Mouse (Mus musculus) intestine, postnatal 0 days (tissue): Measurements from ENCODE around the gene Ppp1r27. TPM values are rescaled to one million over a fixed set of nuclear protein-coding genes. Genes with fewer than 3 reads are reported as not detected.
A peak's percentile ranks its signal among the peaks of the same experiment; 100 is the strongest.

Experiments
- ATAC-seq: fragments of 200-750 bp; cut with Nextera tagmentation; 2 replicates; pipeline ENCODE4 v1.8.0; 2017; ENCODE audit warnings: mild to moderate bottlenecking, moderate TSS enrichment, moderate library complexity
- H3K27ac ChIP-seq: fragments of 300-500 bp; sonication (generic); 2 replicates; pipeline ENCODE4 v1.5.1; 2014; ENCODE audit warnings: mild to moderate bottlenecking, low read depth, low read length, moderate library complexity
- H3K27me3 ChIP-seq: fragments of 300-500 bp; sonication (generic); replicated peaks from 2 replicates; pipeline ENCODE4 v1.6.1; 2014; ENCODE audit warnings: low read length, mixed read lengths; ENCODE audit not compliant: control insufficient read depth, insufficient read depth
- H3K36me3 ChIP-seq: fragments of 300-500 bp; sonication (generic); 2 replicates; pipeline ENCODE4 v1.6.1; 2014; ENCODE audit warnings: mild to moderate bottlenecking, moderate library complexity; ENCODE audit not compliant: control insufficient read depth, insufficient read depth
- H3K4me1 ChIP-seq: fragments of 300-500 bp; sonication (generic); replicated peaks from 2 replicates; pipeline ENCODE4 v1.6.1; 2014; ENCODE audit warnings: antibody characterized with exemption, low read length, mixed read lengths; ENCODE audit not compliant: control insufficient read depth, insufficient read depth
- H3K4me2 ChIP-seq: fragments of 300-500 bp; sonication (generic); replicated peaks from 2 replicates; pipeline ENCODE4 v1.6.1; 2014; ENCODE audit warnings: low read depth, mild to moderate bottlenecking, moderate library complexity
- H3K4me3 ChIP-seq: fragments of 300-500 bp; sonication (generic); 2 replicates; pipeline ENCODE4 v1.5.1; 2014; ENCODE audit warnings: low read depth, low read length
- H3K9ac ChIP-seq: fragments of 300-500 bp; sonication (generic); 2 replicates; pipeline ENCODE4 v1.6.1; 2014; ENCODE audit warnings: mild to moderate bottlenecking, low read depth, low read length
- H3K9me3 ChIP-seq: fragments of 300-500 bp; sonication (generic); 2 replicates; pipeline ENCODE4 v1.6.1; 2016; ENCODE audit warnings: mixed run types; ENCODE audit not compliant: control insufficient read depth
- CTCF ChIP-seq: sonication (generic); IDR thresholded peaks from 2 replicates; pipeline ENCODE4 v1.5.1; 2016; ENCODE audit warnings: low read depth, mild to moderate bottlenecking, control low read depth, antibody characterized with exemption, moderate library complexity
- WGBS: fragments of 180-500 bp; shearing (Covaris S2); extraction: QIAGEN DNeasy Blood & Tissue Kit; methylation state at CpG from one replicate; pipeline ENCODE4 v1.1.7; 2014; 5-methylcytosine and 5-hydroxymethylcytosine counted together
- polyA plus RNA-seq: library from polyadenylated mRNA; unstranded; fragments of >200 nt; fragmentation: Nextera tagmentation; extraction: Ambion mirVana; gene quantifications from 2 replicates; pipeline ENCODE4 v1.2.1, GENCODE M21; 2015

Ppp1r27 gene
- polyA plus RNA-seq, 1 experiment from 2014 or later, result 1.4 TPM

DNA sequence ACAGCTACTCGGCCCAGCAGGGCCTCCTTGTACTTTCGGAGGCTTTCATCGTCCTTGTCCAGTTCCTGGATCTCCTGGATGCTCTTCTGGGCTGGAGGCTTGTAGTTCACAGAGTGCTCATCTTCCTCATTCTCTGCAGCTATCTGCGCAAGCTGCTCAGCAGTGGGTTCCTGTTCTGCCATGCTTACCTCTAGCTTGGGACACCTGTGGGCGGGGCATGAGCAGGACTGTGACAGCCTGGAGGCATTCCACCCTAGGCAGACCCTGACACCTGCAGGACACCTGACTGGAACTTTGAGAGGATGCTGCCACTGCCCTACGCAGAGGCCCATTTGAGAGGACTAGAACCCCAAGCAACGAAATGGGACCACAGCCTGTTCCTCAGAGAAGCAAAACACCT is 29.3 kb upstream of the Ppp1r27 start:
- H3K4me1 ChIP-seq, result peaks cover 22% of the 10 kb centered on the region; the same call in 1 of the 2 replicates
- WGBS, result 40% methylated on average over 7 of the region's 7 CpGs
- peak overlapping the region; percentile 85 for H3K4me3 ChIP-seq
- no peaks in the 10 kb centered on the region for H3K27me3 ChIP-seq
- no peak for TF ChIP-seq CTCF
- H3K9me3 ChIP-seq, result no peaks in the 10 kb centered on the region
- peaks cover 30% of the 10 kb centered on the region for H3K36me3 ChIP-seq
- no peak for ATAC-seq
- H3K4me2 ChIP-seq, result peak overlapping the region; percentile 86
- peak overlapping the region; percentile 99 for H3K27ac ChIP-seq
- H3K9ac ChIP-seq, result peak overlapping the region; percentile 100

DNA sequence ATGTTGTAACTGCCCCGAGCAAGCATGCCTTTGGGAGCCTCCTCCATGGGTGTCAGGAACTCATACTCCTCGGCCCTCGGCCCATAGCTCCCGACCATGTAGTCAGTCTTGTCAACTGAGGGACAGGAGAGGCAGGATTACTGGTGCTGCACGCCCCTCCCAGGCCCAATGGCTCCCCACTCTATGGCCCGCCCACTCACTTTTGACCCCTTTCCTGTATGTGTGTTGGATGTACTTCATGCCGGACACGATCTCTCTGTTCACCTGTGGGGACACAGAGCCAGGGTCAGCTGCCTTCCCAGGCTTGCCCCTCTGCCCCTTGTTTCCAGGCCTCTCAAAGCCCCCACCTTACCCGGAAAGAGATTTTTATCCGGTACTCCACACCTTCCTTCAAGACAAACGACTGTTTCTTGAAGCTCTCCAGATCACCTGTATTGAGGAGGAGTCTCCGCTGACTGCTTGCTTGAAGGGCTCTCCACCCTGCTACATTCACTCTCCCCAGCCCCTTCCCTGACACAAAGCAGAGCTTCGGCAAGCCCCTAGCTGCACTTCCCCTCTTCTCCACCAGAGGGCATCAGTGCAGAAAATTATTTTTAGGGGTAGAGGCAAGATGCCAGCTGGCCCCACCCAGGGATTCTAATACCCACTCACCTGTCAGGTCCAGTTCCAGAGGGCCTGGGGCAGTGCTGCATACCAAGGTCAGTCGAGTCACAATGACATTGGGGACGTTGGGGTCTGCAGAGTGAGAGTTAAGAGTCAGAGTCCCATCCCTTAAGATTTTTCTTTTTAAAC is 28.6 kb upstream of the Ppp1r27 start:
- Histone ChIP-seq H3K4me2 (peak overlapping the region; percentile 86), H3K4me1 (peaks cover 22% of the 10 kb centered on the region; the same call in 1 of the 2 replicates), H3K4me3 (peak overlapping the region; percentile 85), H3K36me3 (peaks cover 27% of the 10 kb centered on the region), H3K9ac (peak overlapping the region; percentile 100), H3K27ac (peak overlapping the region; percentile 99), H3K9me3 (no peaks in the 10 kb centered on the region), H3K27me3 (no peaks in the 10 kb centered on the region)
- peak; percentile 87 for TF ChIP-seq CTCF
- WGBS, result 54% methylated on average over 15 of the region's 15 CpGs
- ATAC-seq, result no peak

- H3K4me2 ChIP-seq, result no peak overlapping the region
- ATAC-seq, result no peak
- H3K9ac ChIP-seq, result no peak overlapping the region
- H3K9me3 ChIP-seq, result no peaks in the 10 kb centered on the region
- peak overlapping the region; percentile 99 for H3K27ac ChIP-seq
- peaks cover 27% of the 10 kb centered on the region for H3K36me3 ChIP-seq
- H3K4me3 ChIP-seq, result no peak overlapping the region
- peaks cover 22% of the 10 kb centered on the region; the same call in 1 of the 2 replicates for H3K4me1 ChIP-seq
- no peak for TF ChIP-seq CTCF
- H3K27me3 ChIP-seq, result no peaks in the 10 kb centered on the region
- 79% methylated on average over 11 of the region's 11 CpGs for WGBS
Measured at GRCm38 (mm10) chr11:120578694-120579243, 27.8 kb upstream of the Ppp1r27 start.

- Histone ChIP-seq H3K4me1 (peaks cover 22% of the 10 kb centered on the region; the same call in 1 of the 2 replicates), H3K36me3 (peaks cover 27% of the 10 kb centered on the region), H3K27ac (peak overlapping the region; percentile 99), H3K4me3 (no peak overlapping the region), H3K27me3 (no peaks in the 10 kb centered on the region), H3K4me2 (0 out of 2 replicates have a peak overlapping the region, but pooled peaks have one; percentile 47), H3K9ac (0 out of 2 replicates have a peak overlapping the region, but pooled peaks have one; percentile 28), H3K9me3 (no peaks in the 10 kb centered on the region)
- TF ChIP-seq CTCF, result no peak
- WGBS, result 73% methylated on average over 10 of the region's 10 CpGs
- no peak for ATAC-seq
Measured at GRCm38 (mm10) chr11:120578024-120578693, 27.2 kb upstream of the Ppp1r27 start.

DNA sequence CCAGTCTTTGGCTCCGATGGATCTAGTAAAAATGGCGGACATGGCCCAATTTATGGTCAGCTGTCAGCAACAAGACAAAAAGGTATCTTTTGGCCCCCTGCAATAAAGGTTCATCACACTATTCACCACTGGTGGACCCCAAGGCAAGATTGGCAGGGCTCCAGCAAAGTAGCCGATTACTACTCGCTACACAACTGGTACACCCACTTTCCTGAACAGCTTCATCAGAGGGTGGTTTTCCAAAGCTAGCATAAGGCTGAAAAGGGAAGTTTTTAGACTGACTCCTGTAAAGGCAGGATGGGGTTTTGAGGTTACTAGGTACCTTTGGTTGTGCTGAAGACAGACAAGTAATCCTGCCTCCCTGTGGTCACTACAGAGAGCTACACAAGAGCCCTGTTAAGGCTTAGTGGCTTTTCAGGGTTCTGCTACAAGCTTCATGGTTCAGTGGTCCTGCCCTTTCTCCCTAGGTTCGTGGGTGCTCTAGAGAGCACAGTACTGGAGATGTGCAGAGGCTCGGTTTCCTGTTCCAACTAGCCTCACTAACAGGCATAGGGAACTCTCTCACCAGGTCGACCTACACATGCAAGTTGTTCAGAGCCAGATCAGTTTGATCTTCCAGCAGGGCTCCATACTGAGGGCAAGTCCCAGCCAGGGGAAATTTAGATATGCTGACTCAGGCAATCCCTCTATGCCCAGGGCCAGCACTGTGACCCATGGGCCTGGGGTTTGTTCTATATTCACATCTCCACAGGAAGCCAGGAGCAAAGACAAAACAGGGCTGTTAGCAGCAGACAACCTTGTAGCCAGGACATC is 26.5 kb upstream of the Ppp1r27 start:
- peak; percentile 74 for TF ChIP-seq CTCF
- WGBS, result 76% methylated on average over 7 of the region's 7 CpGs
- ATAC-seq, result no peak
- H3K9me3 ChIP-seq, result no peaks in the 10 kb centered on the region
- H3K27me3 ChIP-seq, result no peaks in the 10 kb centered on the region
- peak overlapping the region; percentile 47 for H3K4me2 ChIP-seq
- H3K36me3 ChIP-seq, result peaks cover 27% of the 10 kb centered on the region
- peak overlapping the region; percentile 28; the same call in 1 of the 2 replicates for H3K9ac ChIP-seq
- no peak overlapping the region for H3K4me3 ChIP-seq
- H3K27ac ChIP-seq, result peak overlapping the region; percentile 99
- H3K4me1 ChIP-seq, result peaks cover 19% of the 10 kb centered on the region; the same call in 1 of the 2 replicates
